ENCODE assay signal across 8 mouse cellular contexts in genomic region chr12:86103852-86104251, GRCm38 (mm10). TPM values are rescaled to one million over a fixed set of nuclear protein-coding genes. Genes with fewer than 3 reads are reported as not detected.
A peak's percentile ranks its signal among the peaks of the same experiment; 100 is the strongest.
DNase-seq lines count a peak whose midpoint lies in the region; ATAC-seq and TF ChIP-seq lines count a peak whose summit lies in the region.
"Had no signal": no experiment of that assay in that cellular context is flagged by ENCODE, and none has a peak within 500 bp of the region (broad histone marks: within the 10 kb centered on the region; RNA-seq: fewer than 3 reads in every experiment).

No protein-coding gene starts in this region.

- 33% methylated on average over 8 of the region's 8 CpGs for WGBS in heart, embryonic 16.5 days
- 27% methylated on average over 8 of the region's 8 CpGs for WGBS in intestine, embryonic 15.5 days
- 28% methylated on average over 8 of the region's 8 CpGs for WGBS in midbrain, embryonic 16.5 days

- H3K9ac ChIP-seq in heart, embryonic 16.5 days (ENCODE audit: low read length) = peak overlapping the region; percentile 54
- no peak overlapping the region for H3K9ac ChIP-seq in intestine, embryonic 15.5 days
- H3K9ac ChIP-seq in midbrain, embryonic 16.5 days (ENCODE audit: low read depth, low read length) = peak overlapping the region; percentile 36; the same call in 1 of the 2 replicates
- H3K9ac ChIP-seq: liver, embryonic 15.5 days had no signal

- no peak for DNase-seq in left cerebral cortex, adult 2 months (ENCODE audit: extremely low spot score in 1 of 2, low spot score in 2 of 2)
- DNase-seq in left cerebral cortex, postnatal 4 days = no peak
- no peak for DNase-seq in layer of hippocampus, postnatal 10 days (ENCODE audit: low spot score in 2 of 2)
- no peak for DNase-seq in cerebellum, postnatal 25 days

- no peaks in the 10 kb centered on the region for H3K36me3 ChIP-seq in heart, embryonic 16.5 days (ENCODE audit: control insufficient read depth, insufficient read depth)
- H3K36me3 ChIP-seq in intestine, embryonic 15.5 days = no peaks in the 10 kb centered on the region
- H3K36me3 ChIP-seq in midbrain, embryonic 16.5 days (ENCODE audit: control insufficient read depth, insufficient read depth, low read length) = no peaks in the 10 kb centered on the region
- H3K36me3 ChIP-seq: liver, embryonic 15.5 days had no signal

- H3K9me3 ChIP-seq in heart, embryonic 16.5 days (replicated peaks; ENCODE audit: control insufficient read depth, low read length) = no peaks in the 10 kb centered on the region
- no peaks in the 10 kb centered on the region for H3K9me3 ChIP-seq in intestine, embryonic 15.5 days
- no peaks in the 10 kb centered on the region for H3K9me3 ChIP-seq in midbrain, embryonic 16.5 days (replicated peaks; ENCODE audit: control insufficient read depth, low read length, poor library complexity, severe bottlenecking)
- H3K9me3 ChIP-seq: liver, embryonic 15.5 days had no signal

- H3K27ac ChIP-seq in left cerebral cortex, adult 2 months = peak overlapping the region; percentile 80
- peak overlapping the region; percentile 93 for H3K27ac ChIP-seq in heart, embryonic 16.5 days (ENCODE audit: low read length)
- peak overlapping the region; percentile 62; the same call in 1 of the 2 replicates for H3K27ac ChIP-seq in intestine, embryonic 15.5 days
- H3K27ac ChIP-seq in midbrain, embryonic 16.5 days (ENCODE audit: low read length) = peak overlapping the region; percentile 17; the same call in 1 of the 2 replicates
- H3K27ac ChIP-seq: liver, embryonic 15.5 days had no signal

- TF ChIP-seq CTCF in left cerebral cortex, adult 2 months (IDR thresholded peaks at IDR 0.05) = no peak

- peaks cover 42% of the 10 kb centered on the region for H3K4me1 ChIP-seq in heart, embryonic 16.5 days (ENCODE audit: control insufficient read depth, insufficient read depth, low read length)
- H3K4me1 ChIP-seq in intestine, embryonic 15.5 days (replicated peaks) = peaks cover 11% of the 10 kb centered on the region
- peaks cover 12% of the 10 kb centered on the region for H3K4me1 ChIP-seq in midbrain, embryonic 16.5 days (ENCODE audit: control insufficient read depth, insufficient read depth, low read length)

- peak overlapping the region; percentile 15; the same call in 1 of the 2 replicates for H3K4me2 ChIP-seq in heart, embryonic 16.5 days (ENCODE audit: low read depth, low read length)
- no peak overlapping the region for H3K4me2 ChIP-seq in intestine, embryonic 15.5 days (replicated peaks)
- H3K4me2 ChIP-seq in midbrain, embryonic 16.5 days (ENCODE audit: low read length) = no peak overlapping the region; the same call in 1 of the 2 replicates
- H3K4me2 ChIP-seq: liver, embryonic 15.5 days had no signal

- no peak overlapping the region for H3K4me3 ChIP-seq in left cerebral cortex, adult 2 months
- no peak overlapping the region for H3K4me3 ChIP-seq in heart, embryonic 16.5 days (ENCODE audit: low read length)
- no peak overlapping the region for H3K4me3 ChIP-seq in intestine, embryonic 15.5 days (replicated peaks)
- H3K4me3 ChIP-seq in midbrain, embryonic 16.5 days (ENCODE audit: low read depth, low read length) = no peak overlapping the region
- H3K4me3 ChIP-seq: liver, embryonic 15.5 days had no signal

- H3K27me3 ChIP-seq in heart, embryonic 16.5 days (ENCODE audit: control insufficient read depth, insufficient read depth, low read length) = no peaks in the 10 kb centered on the region
- H3K27me3 ChIP-seq in intestine, embryonic 15.5 days (replicated peaks) = no peaks in the 10 kb centered on the region
- no peaks in the 10 kb centered on the region for H3K27me3 ChIP-seq in midbrain, embryonic 16.5 days (ENCODE audit: control insufficient read depth, insufficient read depth, low read depth, low read length)
- H3K27me3 ChIP-seq: liver, embryonic 15.5 days had no signal

- intact Hi-C loops in left cerebral cortex, adult 2 months (cut with DNase I) = no loop called here
- intact Hi-C loops in left cerebral cortex, postnatal 4 days (cut with DNase I) = no loop called here

- peak; percentile 24 for ATAC-seq in heart, embryonic 16.5 days (replicated peaks; ENCODE audit: extremely low read depth, insufficient read depth, low FRiP score)
- peak; percentile 35; the same call in 1 of the 2 replicates for ATAC-seq in intestine, embryonic 15.5 days
- no peak for ATAC-seq in midbrain, embryonic 16.5 days

RNA-seq across cellular contexts. Expression of gene Ift43, which starts 21.5 kb away (rescaled TPM):
- total RNA-seq in left cerebral cortex, adult 2 months (2021) = 10 to 100 TPM; 15.3 to 16.9 TPM
- 10 to 100 TPM; 14.9 to 17.4 TPM for total RNA-seq in left cerebral cortex, postnatal 4 days (2021)
- 116 and 118 TPM in 2 replicates for polyA plus RNA-seq in heart, embryonic 16.5 days (2015; fragmentation: Nextera tagmentation; extraction: Ambion mirVana)
- polyA plus RNA-seq in intestine, embryonic 15.5 days (2015; fragmentation: Nextera tagmentation; extraction: Ambion mirVana) = 69.2 and 73.7 TPM in 2 replicates
- 36.4 and 43.1 TPM in 2 replicates for polyA plus RNA-seq in midbrain, embryonic 16.5 days (2015; fragmentation: Nextera tagmentation; extraction: Ambion mirVana)
- 10 to 100 TPM; 14.2 to 14.3 TPM for total RNA-seq in layer of hippocampus, postnatal 10 days (2021)

RNA-seq across cellular contexts. Expression of gene Tgfb3, which starts 25.0 kb away (rescaled TPM):
- 10 to 100 TPM; 15.4 to 16.0 TPM for total RNA-seq in left cerebral cortex, adult 2 months (2021)
- total RNA-seq in left cerebral cortex, postnatal 4 days (2021) = 1 to 10 TPM; 6.5 to 7.0 TPM
- polyA plus RNA-seq in heart, embryonic 16.5 days (2015; fragmentation: Nextera tagmentation; extraction: Ambion mirVana) = 23.9 and 26.1 TPM in 2 replicates
- polyA plus RNA-seq in intestine, embryonic 15.5 days (2015; fragmentation: Nextera tagmentation; extraction: Ambion mirVana) = 22.8 and 23.4 TPM in 2 replicates
- 4.0 and 4.1 TPM in 2 replicates for polyA plus RNA-seq in midbrain, embryonic 16.5 days (2015; fragmentation: Nextera tagmentation; extraction: Ambion mirVana)
- 10 to 100 TPM in 1 of 2 experiments, 1 to 10 TPM in 1; 8.0 to 11.1 TPM for total RNA-seq in layer of hippocampus, postnatal 10 days (2021)

Comparison
In these comparisons a context has a peak if more than half of its experiments do, and no peak if none do; other contexts are left out.
1. H3K27ac ChIP-seq: peak in every context shown above with its lines; median percentile 93 in heart, embryonic 16.5 days; 80 in left cerebral cortex, adult 2 months; 62 in intestine, embryonic 15.5 days; 17 in midbrain, embryonic 16.5 days.